Mouse (Mus musculus) liver, embryonic 12.5 days (tissue): ENCODE measurements around the gene Plxna2. TPM values are rescaled to one million over a fixed set of nuclear protein-coding genes. Genes with fewer than 3 reads are reported as not detected.

Experiments used
- ATAC-seq: fragments of 200-750 bp; cut with Nextera tagmentation; 2 replicates; pipeline ENCODE4 v1.8.0; 2017; ENCODE audit warnings: moderate number of reproducible peaks, mild to moderate bottlenecking, moderate library complexity
- H3K27ac ChIP-seq: fragments of 300-500 bp; sonication (generic); 2 replicates; pipeline ENCODE4 v1.5.1; 2016; ENCODE audit warnings: mild to moderate bottlenecking
- H3K27me3 ChIP-seq: fragments of 300-500 bp; sonication (generic); replicated peaks from 2 replicates; pipeline ENCODE4 v1.6.1; 2016; ENCODE audit warnings: mild to moderate bottlenecking, moderate library complexity
- H3K36me3 ChIP-seq: fragments of 300-500 bp; sonication (generic); 2 replicates; pipeline ENCODE4 v1.6.1; 2016; ENCODE audit warnings: mild to moderate bottlenecking, moderate library complexity
- H3K4me1 ChIP-seq: fragments of 300-500 bp; sonication (generic); 2 replicates; pipeline ENCODE4 v1.6.1; 2016
- H3K4me2 ChIP-seq: fragments of 300-500 bp; sonication (generic); 2 replicates; pipeline ENCODE4 v1.6.1; 2016; ENCODE audit warnings: mild to moderate bottlenecking, moderate library complexity
- H3K4me3 ChIP-seq: fragments of 300-500 bp; sonication (generic); 2 replicates; pipeline ENCODE4 v1.5.1; 2016; ENCODE audit warnings: mild to moderate bottlenecking, moderate library complexity
- H3K9ac ChIP-seq: fragments of 300-500 bp; sonication (generic); 2 replicates; pipeline ENCODE4 v1.6.1; 2016; ENCODE audit warnings: mild to moderate bottlenecking, moderate library complexity
- H3K9me3 ChIP-seq: fragments of 300-500 bp; sonication (generic); replicated peaks from 2 replicates; pipeline ENCODE4 v1.6.1; 2016; ENCODE audit warnings: mild to moderate bottlenecking, moderate library complexity
- WGBS: fragments of 180-500 bp; shearing (Covaris S2); methylation state at CpG from one replicate; pipeline ENCODE4 v1.1.7; 2016; ENCODE audit not compliant: insufficient replicate concordance; 5-methylcytosine and 5-hydroxymethylcytosine counted together
- polyA plus RNA-seq: library from polyadenylated mRNA; unstranded; fragments of >200 nt; fragmentation: Nextera tagmentation; extraction: Ambion mirVana; gene quantifications from 2 replicates; pipeline ENCODE4 v1.2.1, GENCODE M21; 2016

The Plxna2 gene
- polyA plus RNA-seq, 1 experiment from 2014 or later, result 2.1 TPM

- no peaks in the 10 kb centered on the region for H3K27me3 ChIP-seq
- no peaks in the 10 kb centered on the region for H3K9me3 ChIP-seq
- ATAC-seq, result no peak
- H3K4me1 ChIP-seq, result no peaks in the 10 kb centered on the region
- no peak overlapping the region for H3K9ac ChIP-seq
- 52% methylated on average over 1 of the region's 1 CpGs for WGBS
- H3K36me3 ChIP-seq, result no peaks in the 10 kb centered on the region
- H3K4me3 ChIP-seq, result no peak overlapping the region
- H3K4me2 ChIP-seq, result no peak overlapping the region
- H3K27ac ChIP-seq, result no peak overlapping the region
Observed at GRCm38 (mm10) chr1:194821721-194822120, 203.7 kb downstream of the Plxna2 start.

DNA sequence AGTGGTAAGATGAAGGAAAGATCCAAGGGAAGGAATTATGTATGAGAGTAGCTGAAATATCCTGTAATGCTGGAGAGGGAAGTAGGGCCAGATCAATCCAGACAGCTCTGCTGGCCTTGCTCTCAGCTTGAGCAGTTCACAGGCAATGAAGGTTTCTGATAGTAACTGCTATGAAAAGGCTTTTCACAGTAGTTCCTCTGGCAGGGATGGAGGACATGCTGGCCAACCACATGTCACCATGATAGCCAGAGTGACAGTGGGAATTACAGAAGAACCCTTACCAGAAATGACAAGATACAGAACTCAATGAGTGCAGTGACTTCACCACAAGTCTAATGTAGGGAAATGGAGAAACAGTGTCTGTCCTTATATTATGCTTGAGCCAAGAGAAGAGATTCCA, 210.3 kb downstream of the Plxna2 start:
- no peak overlapping the region for H3K4me3 ChIP-seq
- H3K27me3 ChIP-seq, result no peaks in the 10 kb centered on the region
- no peak overlapping the region for H3K9ac ChIP-seq
- H3K27ac ChIP-seq, result no peak overlapping the region
- ATAC-seq, result no peak
- H3K9me3 ChIP-seq, result no peaks in the 10 kb centered on the region
- no peak overlapping the region for H3K4me2 ChIP-seq
- no peaks in the 10 kb centered on the region for H3K36me3 ChIP-seq
- no peaks in the 10 kb centered on the region for H3K4me1 ChIP-seq

GRCm38 (mm10) chr1:194835238-194835637, 217.2 kb downstream of the Plxna2 start:
- no peak overlapping the region for H3K4me3 ChIP-seq
- no peak overlapping the region for H3K9ac ChIP-seq
- H3K4me1 ChIP-seq, result peaks cover 3% of the 10 kb centered on the region; the same call in 1 of the 2 replicates
- H3K27me3 ChIP-seq, result no peaks in the 10 kb centered on the region
- ATAC-seq, result no peak
- no peak overlapping the region for H3K4me2 ChIP-seq
- H3K36me3 ChIP-seq, result no peaks in the 10 kb centered on the region
- H3K27ac ChIP-seq, result no peak overlapping the region
- no peaks in the 10 kb centered on the region for H3K9me3 ChIP-seq

DNA sequence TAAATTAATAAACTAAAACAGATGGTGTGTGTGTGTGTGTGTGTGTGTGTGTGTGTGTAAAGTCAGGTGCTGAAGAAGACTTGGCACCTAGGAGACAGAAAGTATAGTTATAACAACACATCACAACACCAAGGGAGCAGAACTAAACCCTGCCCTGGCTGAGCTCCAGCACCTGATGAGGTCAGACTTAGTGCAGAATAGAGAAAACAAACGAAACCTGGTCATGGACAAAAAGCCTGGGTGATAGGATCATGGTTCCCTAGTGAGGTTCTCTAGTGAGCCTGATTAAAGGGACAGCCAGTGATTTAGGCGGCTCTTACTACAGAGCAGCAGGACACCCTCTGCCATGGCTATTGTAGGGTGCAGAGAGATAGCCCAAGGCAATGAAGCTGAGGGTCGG, 218.2 kb downstream of the Plxna2 start:
- Histone ChIP-seq H3K27ac (no peak overlapping the region), H3K4me2 (no peak overlapping the region), H3K4me1 (peaks cover 3% of the 10 kb centered on the region; the same call in 1 of the 2 replicates), H3K36me3 (no peaks in the 10 kb centered on the region), H3K9ac (no peak overlapping the region), H3K4me3 (no peak overlapping the region), H3K9me3 (no peaks in the 10 kb centered on the region), H3K27me3 (no peaks in the 10 kb centered on the region)
- 51% methylated on average over 3 of the region's 3 CpGs for WGBS
- no peak for ATAC-seq

- Histone ChIP-seq H3K4me2 (no peak overlapping the region), H3K9me3 (no peaks in the 10 kb centered on the region), H3K27me3 (no peaks in the 10 kb centered on the region), H3K4me1 (peaks cover 3% of the 10 kb centered on the region; the same call in 1 of the 2 replicates), H3K4me3 (no peak overlapping the region), H3K9ac (no peak overlapping the region), H3K27ac (no peak overlapping the region), H3K36me3 (no peaks in the 10 kb centered on the region)
- 75% methylated on average over 4 of the region's 4 CpGs for WGBS
- ATAC-seq, result no peak
Observed at GRCm38 (mm10) chr1:194836671-194837070, 218.7 kb downstream of the Plxna2 start.

DNA sequence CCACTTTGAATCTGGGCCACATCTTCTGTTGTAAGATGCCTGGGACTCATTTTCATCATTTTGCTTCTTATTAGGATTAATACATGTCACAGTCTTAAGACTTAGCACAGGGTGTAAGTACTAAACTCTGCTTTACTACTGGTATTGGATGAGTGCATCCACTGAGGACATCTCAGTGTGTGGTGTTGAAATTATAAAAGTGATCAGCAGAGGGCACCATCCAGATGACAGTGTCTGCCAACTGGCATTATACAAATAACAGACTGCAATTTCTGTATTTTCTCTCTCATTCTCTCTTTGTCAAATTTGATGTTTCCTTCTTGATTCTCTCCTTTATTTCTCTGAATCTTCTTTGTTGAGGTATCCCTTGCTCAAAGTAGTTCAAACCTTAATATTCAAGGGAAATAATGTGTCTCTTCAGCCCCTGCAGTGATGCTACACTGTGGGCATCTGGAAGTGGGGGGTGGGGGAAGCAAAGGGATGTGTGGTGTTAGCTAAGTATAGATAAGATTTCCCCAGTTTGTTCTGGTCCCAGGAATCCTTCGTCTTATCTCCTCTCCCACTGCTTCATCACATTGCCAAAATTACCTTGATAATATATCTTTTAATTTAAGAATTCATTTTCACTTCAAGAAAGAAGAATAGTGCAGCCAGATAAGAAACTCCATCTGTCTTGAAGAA, 221.4 kb downstream of the Plxna2 start:
- Histone ChIP-seq H3K4me2 (no peak overlapping the region), H3K4me3 (no peak overlapping the region), H3K36me3 (no peaks in the 10 kb centered on the region), H3K27me3 (no peaks in the 10 kb centered on the region), H3K27ac (no peak overlapping the region), H3K9ac (no peak overlapping the region), H3K4me1 (peaks cover 3% of the 10 kb centered on the region; the same call in 1 of the 2 replicates), H3K9me3 (no peaks in the 10 kb centered on the region)
- 0% methylated on average over 1 of the region's 1 CpGs for WGBS
- peak; percentile 55; the same call in 1 of the 2 replicates for ATAC-seq

- 38% methylated on average over 2 of the region's 2 CpGs for WGBS
- H3K9ac ChIP-seq, result no peak overlapping the region
- H3K36me3 ChIP-seq, result no peaks in the 10 kb centered on the region
- no peak overlapping the region for H3K4me3 ChIP-seq
- no peak for ATAC-seq
- no peaks in the 10 kb centered on the region for H3K27me3 ChIP-seq
- no peak overlapping the region for H3K27ac ChIP-seq
- no peaks in the 10 kb centered on the region for H3K9me3 ChIP-seq
- H3K4me1 ChIP-seq, result peaks cover 3% of the 10 kb centered on the region; the same call in 1 of the 2 replicates
- no peak overlapping the region for H3K4me2 ChIP-seq
Observed at GRCm38 (mm10) chr1:194843020-194843419, 225.0 kb downstream of the Plxna2 start.

GRCm38 (mm10) chr1:194847014-194847413, 229.0 kb downstream of the Plxna2 start:
- no peak for ATAC-seq
- Histone ChIP-seq H3K9ac (no peak overlapping the region), H3K9me3 (no peaks in the 10 kb centered on the region), H3K36me3 (no peaks in the 10 kb centered on the region), H3K27ac (no peak overlapping the region), H3K4me2 (no peak overlapping the region), H3K27me3 (no peaks in the 10 kb centered on the region), H3K4me3 (no peak overlapping the region), H3K4me1 (no peaks in the 10 kb centered on the region)
- WGBS, result 73% methylated on average over 4 of the region's 4 CpGs

- Histone ChIP-seq H3K27ac (no peak overlapping the region), H3K27me3 (no peaks in the 10 kb centered on the region), H3K36me3 (no peaks in the 10 kb centered on the region), H3K4me3 (no peak overlapping the region), H3K4me1 (no peaks in the 10 kb centered on the region), H3K9me3 (no peaks in the 10 kb centered on the region), H3K4me2 (no peak overlapping the region), H3K9ac (no peak overlapping the region)
- no peak for ATAC-seq
- 56% methylated on average over 4 of the region's 4 CpGs for WGBS
Observed at GRCm38 (mm10) chr1:194851242-194852064, 233.4 kb downstream of the Plxna2 start.

DNA sequence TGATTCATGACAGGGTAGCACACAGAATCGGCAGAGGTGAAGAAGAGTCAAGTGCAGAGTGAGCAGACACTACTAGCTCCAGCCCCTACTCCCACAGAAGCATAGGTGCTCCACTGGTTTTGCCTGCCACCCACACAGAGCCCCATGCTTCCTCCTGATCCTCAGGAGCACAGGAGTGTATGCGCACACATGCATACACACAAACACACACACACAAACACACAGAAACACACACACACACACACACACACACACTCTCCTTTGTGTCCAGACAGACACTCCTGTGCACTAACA, 234.0 kb downstream of the Plxna2 start:
- H3K4me2 ChIP-seq, result no peak overlapping the region
- no peak for ATAC-seq
- no peak overlapping the region for H3K9ac ChIP-seq
- WGBS, result 58% methylated on average over 2 of the region's 2 CpGs
- H3K36me3 ChIP-seq, result no peaks in the 10 kb centered on the region
- no peaks in the 10 kb centered on the region for H3K4me1 ChIP-seq
- H3K27me3 ChIP-seq, result no peaks in the 10 kb centered on the region
- no peaks in the 10 kb centered on the region for H3K9me3 ChIP-seq
- no peak overlapping the region for H3K4me3 ChIP-seq
- no peak overlapping the region for H3K27ac ChIP-seq
